Mouse (Mus musculus) neural tube, embryonic 10.5 days (tissue): ENCODE measurements around the gene Ntm.

ENCODE experiments used
- DNase-seq: peaks from one replicate; pipeline ENCODE4 v3.0.0-alpha.2; 2017; ENCODE audit warnings: low spot score; ENCODE audit errors: extremely low spot score

Ntm gene

DNA sequence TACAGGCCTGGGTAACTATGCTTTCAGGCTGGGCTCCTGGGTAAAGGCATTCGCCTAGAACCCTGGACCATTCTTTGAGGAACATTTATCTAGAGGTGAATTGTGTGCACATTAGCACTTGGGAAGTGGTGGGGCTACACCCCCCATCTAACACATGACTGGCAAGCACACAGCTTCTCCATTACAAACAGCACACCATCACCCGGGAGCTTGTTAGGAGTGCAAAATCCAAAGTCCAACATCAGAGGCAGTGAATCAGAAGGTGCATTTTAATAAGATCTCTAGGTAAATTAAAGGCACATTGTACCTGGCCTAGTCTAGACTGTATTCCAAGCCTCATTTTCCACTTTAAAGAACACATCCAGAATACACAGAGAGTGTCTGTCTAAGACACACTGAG lies 781.3 kb downstream of the Ntm start:
- no peak for DNase-seq

- no peak for DNase-seq
Measured at GRCm38 (mm10) chr9:29165731-29166130, 797.2 kb downstream of the Ntm start.

GRCm38 (mm10) chr9:29161059-29161642 lies 801.8 kb downstream of the Ntm start:
- no peak for DNase-seq

DNA sequence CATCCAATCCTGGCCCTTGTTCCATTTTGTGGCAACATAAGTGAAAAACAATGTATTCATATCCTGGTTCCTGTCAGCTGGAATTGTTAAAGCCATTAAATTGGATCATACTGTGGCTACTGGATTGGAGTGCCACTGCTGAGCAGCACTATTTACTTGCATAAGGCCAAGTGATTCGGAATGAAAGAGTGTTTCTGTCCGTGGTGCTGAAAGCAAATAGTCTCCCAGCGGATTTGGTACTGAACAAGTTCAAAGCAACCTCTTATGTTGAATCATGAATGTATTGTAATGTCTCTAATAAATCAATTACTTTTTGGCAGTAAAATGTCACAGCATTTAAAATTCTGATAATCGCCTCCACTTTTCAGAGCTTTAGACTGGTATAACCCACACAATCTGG lies 817.0 kb downstream of the Ntm start:
- peak; percentile 53 for DNase-seq

DNA sequence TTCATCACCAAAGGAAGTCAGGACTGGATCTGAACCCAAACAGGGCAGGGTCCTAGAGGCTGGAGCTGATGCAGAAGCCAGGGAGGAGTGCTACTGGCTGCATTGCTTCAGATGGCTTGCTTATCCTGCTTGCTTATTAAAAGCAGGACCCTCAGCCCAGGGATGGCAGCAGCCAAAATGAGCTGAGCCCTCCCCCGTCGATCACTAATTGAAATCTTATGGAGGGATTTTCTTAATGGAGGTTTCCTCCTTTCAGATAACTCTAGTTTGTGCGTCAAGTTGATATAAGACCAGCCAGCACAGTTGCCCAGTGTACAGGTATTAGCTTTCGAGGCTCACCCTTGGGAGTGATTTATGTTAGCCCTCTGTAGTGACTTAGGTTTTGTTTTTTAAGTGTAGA lies 826.9 kb downstream of the Ntm start:
- DNase-seq, result no peak

GRCm38 (mm10) chr9:29130717-29131292 lies 832.1 kb downstream of the Ntm start:
- DNase-seq, result no peak

- DNase-seq, result no peak
Measured at GRCm38 (mm10) chr9:29130316-29130715, 832.6 kb downstream of the Ntm start.

DNA sequence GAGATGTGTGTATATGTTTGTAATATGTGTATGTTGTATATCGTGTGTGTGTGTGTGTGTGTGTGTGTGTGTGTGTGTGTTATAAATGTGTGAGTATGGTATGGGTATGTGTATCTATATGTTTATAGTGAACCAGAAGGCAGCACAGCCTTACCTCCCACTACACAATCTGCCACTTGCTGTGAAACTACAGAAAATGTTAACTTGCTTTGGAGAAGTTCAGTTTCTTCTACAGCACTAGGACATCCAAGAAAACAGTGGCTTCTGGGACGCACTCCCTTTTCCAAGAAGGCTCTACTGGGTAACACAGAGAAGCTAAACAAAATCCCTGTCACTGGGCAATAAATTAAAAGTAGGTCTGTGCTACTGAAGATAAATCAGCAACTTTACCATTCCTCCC lies 834.5 kb downstream of the Ntm start:
- DNase-seq, result no peak

- no peak for DNase-seq
Measured at GRCm38 (mm10) chr9:29124455-29124854, 838.5 kb downstream of the Ntm start.

GRCm38 (mm10) chr9:29123828-29124227 lies 839.1 kb downstream of the Ntm start:
- DNase-seq, result no peak

- DNase-seq, result no peak
Measured at GRCm38 (mm10) chr9:29117561-29118112, 845.3 kb downstream of the Ntm start.

DNA sequence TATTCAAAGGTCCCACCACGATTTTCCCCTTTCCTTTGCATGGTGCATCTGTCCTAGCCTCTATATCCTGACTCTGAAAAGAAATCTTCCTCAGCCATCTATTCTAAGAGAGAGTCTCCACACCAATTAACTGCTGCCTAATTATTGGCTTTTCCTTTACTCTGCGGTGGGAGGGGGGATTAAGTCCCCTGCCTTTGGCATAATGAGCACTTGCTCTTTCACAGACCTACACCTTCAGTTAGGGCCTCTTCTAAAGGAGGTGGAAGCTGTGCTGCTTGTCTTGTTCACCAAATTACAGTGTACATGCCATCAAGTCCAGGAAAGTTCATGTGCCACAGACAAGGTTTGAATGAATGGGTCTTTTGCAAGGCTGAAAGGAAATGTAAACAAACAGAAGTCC lies 847.6 kb downstream of the Ntm start:
- DNase-seq, result no peak

- no peak for DNase-seq
Measured at GRCm38 (mm10) chr9:29106771-29107170, 856.2 kb downstream of the Ntm start.

- no peak for DNase-seq
Measured at GRCm38 (mm10) chr9:29104442-29104841, 858.5 kb downstream of the Ntm start.

- no peak for DNase-seq
Measured at GRCm38 (mm10) chr9:29103993-29104392, 858.9 kb downstream of the Ntm start.

DNA sequence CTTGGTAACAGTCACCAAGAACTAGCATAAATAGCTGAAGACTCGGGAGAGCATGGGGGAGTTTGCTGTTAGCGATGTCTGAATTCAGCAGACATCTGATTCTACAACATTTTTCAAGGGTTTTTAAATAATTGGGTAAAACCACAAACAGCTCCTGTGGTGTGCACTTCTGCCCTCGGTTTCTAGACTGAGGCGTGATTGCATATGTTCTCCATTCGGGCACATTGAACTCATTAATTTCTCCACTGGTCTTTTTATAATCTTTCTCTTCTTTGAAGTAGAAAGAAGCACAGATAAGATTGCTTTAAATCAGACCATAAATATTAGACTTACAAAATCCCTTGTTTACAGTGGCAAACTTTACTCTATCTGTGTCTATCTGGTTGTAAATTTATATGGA lies 862.3 kb downstream of the Ntm start:
- DNase-seq, result no peak

GRCm38 (mm10) chr9:29092443-29092842 lies 870.5 kb downstream of the Ntm start:
- DNase-seq, result no peak

DNA sequence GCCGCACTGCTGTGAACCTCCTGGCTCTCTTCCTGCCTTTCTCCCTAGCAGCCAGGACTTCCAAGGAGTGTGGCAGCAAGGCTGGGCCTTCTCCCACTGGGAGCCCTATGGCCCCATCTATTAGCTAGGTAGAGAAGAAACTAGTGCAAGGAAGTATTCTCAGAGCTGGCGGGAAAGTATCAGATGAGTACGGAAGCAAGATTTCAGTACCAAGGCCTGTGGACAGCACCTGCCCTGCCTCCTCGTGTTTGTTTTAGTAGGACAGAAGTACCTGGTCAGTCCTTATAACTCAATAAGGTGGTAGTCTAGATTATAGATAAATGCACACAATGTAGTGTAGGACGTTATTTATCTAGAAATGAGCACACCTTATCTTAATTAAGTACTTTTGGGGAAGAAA lies 874.3 kb downstream of the Ntm start:
- no peak for DNase-seq

- no peak for DNase-seq
Measured at GRCm38 (mm10) chr9:29087656-29088055, 875.3 kb downstream of the Ntm start.

GRCm38 (mm10) chr9:29087171-29087570 lies 875.8 kb downstream of the Ntm start:
- no peak for DNase-seq

- DNase-seq, result no peak
Measured at GRCm38 (mm10) chr9:29075924-29076577, 886.9 kb downstream of the Ntm start.

- DNase-seq, result no peak
Measured at GRCm38 (mm10) chr9:29075243-29075642, 887.7 kb downstream of the Ntm start.

- DNase-seq, result no peak
Measured at GRCm38 (mm10) chr9:29074494-29074893, 888.4 kb downstream of the Ntm start.
